Mouse (Mus musculus) right cerebral cortex, postnatal 10 days (tissue): ENCODE measurements around the gene Onecut3.

ENCODE experiments used
- DNase-seq, 2 experiments: peaks; one replicate each; pipeline ENCODE4 v3.0.0; 2021; ENCODE audit warnings: low spot score in 2 of 2

The Onecut3 gene

GRCm38 (mm10) chr10:80552364-80552763 is 57.7 kb downstream of the Onecut3 start:
- no peak for DNase-seq

GRCm38 (mm10) chr10:80553575-80553974 is 58.9 kb downstream of the Onecut3 start:
- no peak for DNase-seq

GRCm38 (mm10) chr10:80553997-80554396 is 59.4 kb downstream of the Onecut3 start:
- no peak for DNase-seq

GRCm38 (mm10) chr10:80557346-80557965 is 62.8 kb downstream of the Onecut3 start:
- peak in 1 of 2 experiments; percentile 80 for DNase-seq

GRCm38 (mm10) chr10:80559431-80559830 is 64.8 kb downstream of the Onecut3 start:
- DNase-seq, result no peak

- DNase-seq, result no peak
These were observed 66.0 kb downstream of the Onecut3 start for GRCm38 (mm10) chr10:80560621-80561020.

GRCm38 (mm10) chr10:80561116-80561944 is 66.7 kb downstream of the Onecut3 start, which contains the start of gene Rexo1:
Gene Rexo1, minus strand, starts transcription at chr10:80561560.
- peak; percentile 94 to 95 for DNase-seq

- DNase-seq, result peak; percentile 91 to 92
These were observed 71.9 kb downstream of the Onecut3 start for GRCm38 (mm10) chr10:80566375-80567092.
